Mouse (Mus musculus): Measurements from ENCODE around the gene Acad8. TPM values are rescaled to one million over a fixed set of nuclear protein-coding genes. Genes with fewer than 3 reads are reported as not detected.

The Acad8 gene
- 20.5 and 31.5 TPM in 2 replicates for total RNA-seq (2023)

DNA sequence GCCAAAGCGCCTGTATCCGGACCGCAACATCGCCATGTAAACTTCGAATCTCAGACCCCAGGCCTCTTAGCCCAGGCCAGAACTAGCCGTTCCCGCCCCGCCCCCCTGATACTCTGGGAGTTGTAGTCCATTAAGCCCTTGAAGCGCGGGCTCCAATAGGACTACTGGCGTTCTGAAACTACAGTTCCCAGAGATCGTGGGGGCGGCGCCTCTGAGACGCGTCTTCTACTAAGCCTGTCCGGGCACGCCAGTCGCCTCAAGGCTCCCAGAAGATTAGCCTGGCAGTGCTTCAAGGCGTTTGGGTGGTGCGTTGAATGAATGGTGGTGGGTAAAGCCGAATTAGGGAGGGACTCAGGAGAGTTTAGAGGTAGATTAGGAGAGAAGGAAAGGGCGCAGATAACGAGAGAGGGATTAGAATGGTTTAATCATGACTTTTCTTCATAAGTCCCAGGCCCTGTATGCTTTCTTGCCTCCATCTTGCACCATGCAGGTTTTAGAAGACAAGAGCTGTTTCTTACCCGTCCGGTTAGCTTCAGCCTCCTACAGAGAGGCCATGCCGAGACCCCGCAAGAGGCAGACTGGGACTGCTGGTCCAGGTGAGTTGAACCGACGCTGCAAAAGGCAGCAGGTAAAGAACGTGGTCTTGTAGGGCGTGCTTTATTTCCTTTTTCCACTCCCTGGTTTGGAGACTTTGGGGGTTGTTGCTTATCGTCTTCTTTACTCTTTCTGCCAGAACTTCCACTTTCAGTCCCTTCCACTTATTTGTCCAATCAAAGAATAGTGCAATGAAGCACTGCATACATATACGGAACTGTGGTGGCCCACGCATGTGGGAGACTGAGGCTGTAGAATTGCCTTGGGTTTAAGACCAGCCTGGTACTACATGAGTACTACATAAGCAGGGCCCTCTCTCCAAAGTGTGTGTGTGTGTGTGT is at the start of gene Acad8, which contains the start of gene Thyn1:
Gene Acad8, minus strand, starts transcription at position 106 of the 935 bp plus-strand sequence.
Gene Thyn1, plus strand, starts transcription at position 250 of the 935 bp plus-strand sequence.

DNA sequence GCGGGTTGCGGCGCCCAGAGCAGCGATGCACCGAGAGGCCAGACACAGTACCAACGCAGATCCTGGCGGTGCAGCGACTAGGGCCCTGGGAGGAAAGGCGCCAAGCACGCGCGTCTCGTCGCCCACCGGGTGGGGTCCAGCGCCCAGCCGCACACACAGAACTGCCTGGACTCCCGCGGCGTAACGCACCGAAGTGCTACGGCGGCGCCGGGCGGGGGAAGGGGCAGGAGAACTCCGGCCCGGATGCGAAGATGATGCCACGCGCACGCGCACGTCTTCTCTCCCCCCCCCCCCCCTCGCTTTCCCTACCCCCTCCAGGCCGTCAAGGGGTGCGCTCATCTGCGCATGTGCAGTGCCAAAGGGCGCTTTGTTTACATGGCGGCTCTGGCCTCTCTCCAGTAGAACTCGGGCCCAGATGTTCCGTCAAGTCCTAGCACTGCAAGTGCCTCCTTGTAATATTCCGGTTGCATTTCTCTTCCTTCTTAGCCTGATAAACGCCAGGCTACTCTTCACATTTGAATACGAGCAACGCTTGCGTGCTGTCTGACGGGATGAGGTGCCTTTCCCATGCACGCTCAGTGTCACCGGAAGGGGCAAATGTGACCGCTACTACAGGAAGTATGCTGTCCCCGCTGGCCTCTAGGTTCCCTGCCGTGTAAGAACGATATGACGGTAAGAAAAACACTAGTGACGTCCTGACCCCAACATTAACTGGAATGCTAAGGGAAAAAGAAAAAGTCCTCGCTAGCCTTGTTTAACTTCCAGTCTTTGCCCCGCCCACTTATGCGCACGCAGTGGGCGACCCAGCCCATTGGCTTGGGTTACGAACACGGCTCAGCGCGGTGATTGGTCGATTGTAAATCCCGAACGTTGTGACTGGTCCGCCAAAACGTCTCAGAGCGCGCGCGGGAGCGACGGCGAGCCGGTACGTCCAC is 30.7 kb upstream of the Acad8 start, which contains the start of the genes Vps26b and Ncapd3:
Gene Vps26b, minus strand, starts transcription at position 238 of the 935 bp plus-strand sequence.
Gene Ncapd3, plus strand, starts transcription at position 348 of the 935 bp plus-strand sequence.

Other genes with a start within 250 kb of the Acad8 start
- 0.13 TPM in 1 of 2 replicates, not detected in the other for gene Glb1l2, start 193.1 kb downstream of the Acad8 start, total RNA-seq (2023)
- gene Glb1l3, start 138.7 kb downstream of the Acad8 start, total RNA-seq (2023) = not detected in 2 replicates
- not detected in 2 replicates for gene Gm1110, start 76.5 kb downstream of the Acad8 start, total RNA-seq (2023)
- 9.1 and 13.0 TPM in 2 replicates for gene Thyn1, start 144 bp upstream of the Acad8 start, total RNA-seq (2023)
- 54.5 and 56.5 TPM in 2 replicates for gene Vps26b, start 30.5 kb upstream of the Acad8 start, total RNA-seq (2023)
- gene Ncapd3, start 30.6 kb upstream of the Acad8 start, total RNA-seq (2023) = 30.5 and 36.8 TPM in 2 replicates
- not detected in 2 replicates for gene Jam3, start 155.9 kb upstream of the Acad8 start, total RNA-seq (2023)